Mouse (Mus musculus) embryonic fibroblast, embryonic 13.5 days (primary cell): ENCODE data around the gene Thegl.

Source experiments
- CTCF ChIP-seq: IDR thresholded peaks from 2 replicates; pipeline ENCODE4 v1.5.1; 2011; ENCODE audit warnings: mild to moderate bottlenecking, control low read depth, low read length, moderate library complexity, borderline replicate concordance; ENCODE audit not compliant: insufficient read depth
- POLR2A ChIP-seq: IDR thresholded peaks from 2 replicates; pipeline ENCODE4 v1.6.1; 2011; ENCODE audit warnings: low read depth, mild to moderate bottlenecking, control low read depth, low read length, moderate library complexity

GRCm38 (mm10) chr5:77011082-77011481, 4.7 kb upstream of the Thegl start:
- TF ChIP-seq CTCF, result no peak
- TF ChIP-seq POLR2A, result no peak
